Mouse (Mus musculus): ENCODE data around the gene Plekha1. TPM values are rescaled to one million over a fixed set of nuclear protein-coding genes. Genes with fewer than 3 reads are reported as not detected.

The Plekha1 gene
- polyA plus RNA-seq, 2 experiments from 2014 or later: 18.9 to 21.7 TPM

- ATAC-seq: no peak
These were observed 94.3 kb downstream of the Plekha1 start for GRCm38 (mm10) chr7:130959868-130960267.

DNA sequence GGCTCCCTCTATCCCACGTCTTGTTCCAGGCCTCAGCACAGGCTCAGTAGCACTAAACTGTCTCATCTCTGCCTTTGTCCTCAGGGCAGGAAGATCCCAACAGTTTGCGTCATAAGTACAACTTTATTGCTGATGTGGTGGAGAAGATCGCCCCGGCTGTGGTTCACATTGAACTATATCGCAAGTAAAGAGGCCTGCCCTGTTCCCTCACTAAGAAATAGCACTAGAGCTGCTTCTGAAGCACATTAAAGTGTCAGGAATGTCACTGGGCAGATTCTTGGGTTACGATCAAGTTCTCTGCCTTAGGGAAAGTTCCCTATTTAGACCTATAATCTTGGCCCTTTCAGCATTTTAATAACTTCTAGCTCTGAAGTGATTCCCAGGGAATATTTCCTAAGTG lies 95.9 kb downstream of the Plekha1 start:
- no peak for ATAC-seq

Other genes with a start within 250 kb of the Plekha1 start
- 1 to 10 TPM; 2.2 to 4.2 TPM for gene Btbd16, start 91.7 kb upstream of the Plekha1 start, polyA plus RNA-seq (2017; shearing (Covaris generic))
- gene Htra1, start 70.4 kb downstream of the Plekha1 start, polyA plus RNA-seq (2017; shearing (Covaris generic)): under 1 TPM in 1 of 2 experiments, not detected in 1; 0.21 TPM
- not detected for gene Dmbt1, start 166.3 kb downstream of the Plekha1 start, polyA plus RNA-seq (2017; shearing (Covaris generic))

Data from activated CD4-positive, CD25-positive, alpha-beta regulatory T cell, adult 4 months (primary cell).